Mouse (Mus musculus) activated CD4-positive, CD25-positive, alpha-beta regulatory T cell, adult 9 weeks (primary cell): Measurements from ENCODE around the gene Olfr373. TPM values are rescaled to one million over a fixed set of nuclear protein-coding genes. Genes with fewer than 3 reads are reported as not detected.

ENCODE experiments used
- polyA plus RNA-seq: library from polyadenylated mRNA; unstranded; fragments of 100-300 nt; shearing (Covaris generic); gene quantifications from one replicate; pipeline ENCODE4 v1.2.1, GENCODE M21; 2017

Gene Olfr373
- polyA plus RNA-seq, result 0.24 TPM

DNA sequence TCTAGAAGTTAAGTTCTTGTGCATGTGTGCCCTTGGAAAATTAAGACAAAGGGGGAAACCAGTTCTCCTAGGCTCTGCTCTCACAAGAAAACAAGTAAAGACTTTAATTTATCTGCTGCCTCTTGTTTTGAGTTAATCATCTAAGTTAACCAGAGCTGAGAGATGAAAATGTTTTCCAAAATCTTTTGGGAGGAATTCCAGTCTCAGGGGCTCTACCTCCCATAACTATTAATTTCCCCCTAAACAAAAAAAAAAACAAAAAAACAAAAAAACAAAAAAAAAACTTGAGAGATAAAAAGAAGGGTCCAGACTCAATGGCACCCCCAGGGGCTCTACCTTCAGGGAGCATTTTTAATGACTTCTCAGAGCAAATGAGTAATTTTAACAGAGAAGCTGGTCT, at the start of gene Olfr373:
TSS of gene Olfr373 (plus strand) at position 301 of the 400 bp plus-strand sequence.

DNA sequence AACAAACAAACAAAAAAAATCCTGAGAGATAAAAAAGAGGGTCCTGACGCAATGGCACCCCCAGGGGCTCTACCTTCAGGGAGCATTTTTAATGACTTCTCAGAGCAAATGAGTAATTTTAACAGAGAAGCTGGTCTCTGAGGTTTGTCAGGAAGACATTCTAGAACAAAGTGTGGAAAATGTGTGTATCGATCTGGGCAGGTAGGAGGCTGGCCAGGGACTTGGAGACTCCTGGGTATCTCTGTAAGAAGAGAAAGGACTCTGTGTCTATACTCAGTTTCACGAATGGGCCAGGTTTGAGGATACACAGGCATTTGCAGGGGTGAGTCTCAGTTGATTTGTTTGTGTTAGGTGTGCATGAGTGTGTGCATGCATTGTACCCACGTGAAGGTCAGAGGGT, 42.1 kb upstream of the Olfr373 start, which contains the start of gene Olfr372:
TSS of gene Olfr372 (plus strand) at position 301 of the 400 bp plus-strand sequence.

DNA sequence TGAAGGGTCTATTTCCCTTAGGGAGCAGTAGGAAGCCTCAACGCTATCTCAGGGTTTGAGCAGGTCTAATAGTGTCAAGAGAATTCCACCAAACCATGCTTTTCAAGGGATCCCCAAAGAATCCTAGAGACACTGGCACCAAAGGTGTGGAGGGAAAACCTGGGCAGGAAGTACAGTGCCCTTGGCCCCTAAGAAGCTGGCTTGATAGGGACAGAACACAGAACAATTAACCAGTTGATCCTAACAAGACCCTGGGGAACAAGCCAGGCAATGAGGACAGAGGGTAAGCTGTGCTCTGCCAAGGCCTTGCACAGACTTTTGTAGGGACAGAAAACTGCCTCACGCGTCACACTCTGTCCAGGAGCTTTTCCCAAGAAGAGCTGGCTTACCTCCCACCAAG, 23.8 kb downstream of the Olfr373 start, which contains the start of gene Olfr374:
TSS of gene Olfr374 (plus strand) at position 301 of the 400 bp plus-strand sequence.

DNA sequence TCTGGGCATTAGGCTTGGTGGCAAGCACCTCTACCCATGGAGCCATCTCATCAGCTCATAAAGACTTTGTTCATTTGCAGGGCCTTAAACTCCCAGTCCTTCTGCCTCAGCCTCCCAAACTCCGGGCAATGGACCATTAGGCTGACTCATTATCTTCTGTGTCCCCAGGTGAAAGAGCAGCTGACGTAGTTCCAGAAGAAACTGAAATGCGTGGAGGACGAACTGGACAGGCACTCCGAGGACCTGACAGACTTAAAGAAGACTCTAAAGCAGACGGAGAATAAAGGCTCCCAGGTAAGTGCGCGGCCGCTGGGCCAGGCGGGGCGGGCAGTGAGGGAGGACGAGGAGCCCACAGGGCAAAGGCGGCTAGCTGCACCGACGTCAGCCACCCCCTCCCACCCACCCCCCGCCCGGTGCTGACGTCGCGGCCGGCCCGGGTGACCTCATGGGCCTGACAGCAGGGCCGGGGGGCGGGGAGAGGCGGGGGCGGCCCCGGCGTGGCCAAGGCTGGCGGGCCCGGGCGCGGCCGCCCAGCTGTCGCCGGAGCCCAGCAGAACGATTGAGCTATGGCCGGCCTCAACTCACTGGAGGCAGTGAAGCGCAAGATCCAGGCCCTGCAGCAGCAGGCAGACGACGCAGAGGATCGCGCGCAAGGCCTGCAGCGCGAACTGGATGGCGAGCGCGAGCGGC, 51.9 kb downstream of the Olfr373 start, which contains the start of gene Tpm4:
TSS of gene Tpm4 (plus strand) at position 220 of the 690 bp plus-strand sequence.

Other genes starting within 250 kb of the Olfr373 start
- 12.1 TPM for gene Zfp709, start 201.2 kb upstream of the Olfr373 start, polyA plus RNA-seq
- 6.8 TPM for gene Zfp882, start 174.6 kb upstream of the Olfr373 start, polyA plus RNA-seq
- 20.8 TPM for gene Zfp617, start 174.5 kb upstream of the Olfr373 start, polyA plus RNA-seq
- gene Zfp961, start 132.1 kb upstream of the Olfr373 start, polyA plus RNA-seq, result 30.7 TPM
- gene Cyp4f18, start 73.6 kb upstream of the Olfr373 start, polyA plus RNA-seq, result 0.87 TPM
- gene Olfr372, start 42.0 kb upstream of the Olfr373 start, polyA plus RNA-seq, result 0.20 TPM
- 0.22 TPM for gene Olfr374, start 23.9 kb downstream of the Olfr373 start, polyA plus RNA-seq
- gene Tpm4, start 51.8 kb downstream of the Olfr373 start, polyA plus RNA-seq, result 367 TPM
- 220 TPM for gene Rab8a, start 78.0 kb downstream of the Olfr373 start, polyA plus RNA-seq
- gene Hsh2d, start 106.5 kb downstream of the Olfr373 start, polyA plus RNA-seq, result 31.6 TPM
- gene Cib3, start 129.7 kb downstream of the Olfr373 start, polyA plus RNA-seq, result not detected
- gene Gm11034, start 130.5 kb downstream of the Olfr373 start, polyA plus RNA-seq, result not detected
- gene Fam32a, start 136.6 kb downstream of the Olfr373 start, polyA plus RNA-seq, result 126 TPM
- 180 TPM for gene Ap1m1, start 156.8 kb downstream of the Olfr373 start, polyA plus RNA-seq
- gene Gm10282, start 222.1 kb downstream of the Olfr373 start, polyA plus RNA-seq, result 6.2 TPM
- 12.4 TPM for gene Klf2, start 235.9 kb downstream of the Olfr373 start, polyA plus RNA-seq